Mouse (Mus musculus) limb, embryonic 12.5 days (tissue): Measurements from ENCODE around the gene Rpl5. TPM values are rescaled to one million over a fixed set of nuclear protein-coding genes. Genes with fewer than 3 reads are reported as not detected.
A peak's percentile ranks its signal among the peaks of the same experiment; 100 is the strongest.

Source experiments
- ATAC-seq: fragments of 200-750 bp; cut with Nextera tagmentation; 2 replicates; pipeline ENCODE4 v1.8.0; 2017; ENCODE audit warnings: low read depth, moderate TSS enrichment; ENCODE audit not compliant: insufficient number of reproducible peaks, insufficient read depth, low FRiP score, low TSS enrichment
- H3K27ac ChIP-seq: fragments of 300-500 bp; sonication (generic); 2 replicates; pipeline ENCODE4 v1.5.1; 2016; ENCODE audit warnings: mild to moderate bottlenecking, moderate library complexity
- H3K27me3 ChIP-seq: fragments of 300-500 bp; sonication (generic); 2 replicates; pipeline ENCODE4 v1.6.1; 2016; ENCODE audit warnings: mild to moderate bottlenecking, moderate library complexity
- H3K36me3 ChIP-seq: fragments of 300-500 bp; sonication (generic); 2 replicates; pipeline ENCODE4 v1.6.1; 2016; ENCODE audit warnings: mild to moderate bottlenecking, moderate library complexity
- H3K4me1 ChIP-seq: fragments of 300-500 bp; sonication (generic); replicated peaks from 2 replicates; pipeline ENCODE4 v1.6.1; 2016
- H3K4me2 ChIP-seq: fragments of 300-500 bp; sonication (generic); 2 replicates; pipeline ENCODE4 v1.6.1; 2016; ENCODE audit warnings: mild to moderate bottlenecking, moderate library complexity
- H3K4me3 ChIP-seq: fragments of 300-500 bp; sonication (generic); replicated peaks from 2 replicates; pipeline ENCODE4 v1.5.1; 2016; ENCODE audit warnings: mild to moderate bottlenecking
- H3K9ac ChIP-seq: fragments of 300-500 bp; sonication (generic); replicated peaks from 2 replicates; pipeline ENCODE4 v1.6.1; 2016; ENCODE audit warnings: mild to moderate bottlenecking, moderate library complexity
- H3K9me3 ChIP-seq: fragments of 300-500 bp; sonication (generic); 2 replicates; pipeline ENCODE4 v1.6.1; 2016; ENCODE audit warnings: mild to moderate bottlenecking, moderate library complexity
- WGBS: fragments of 180-500 bp; shearing (Covaris S2); methylation state at CpG from one replicate; pipeline ENCODE4 v1.1.7; 2016; 5-methylcytosine and 5-hydroxymethylcytosine counted together
- polyA plus RNA-seq: library from polyadenylated mRNA; unstranded; fragments of >200 nt; fragmentation: Nextera tagmentation; extraction: Ambion mirVana; gene quantifications from 2 replicates; pipeline ENCODE4 v1.2.1, GENCODE M21; 2016

Gene Rpl5
- polyA plus RNA-seq, 1 experiment from 2014 or later, result 80.0 TPM

GRCm38 (mm10) chr5:107904325-107904724, 4.0 kb downstream of the Rpl5 start:
- 82% methylated on average over 3 of the region's 3 CpGs for WGBS
- ATAC-seq, result no peak
- Histone ChIP-seq H3K9ac (no peak overlapping the region), H3K4me1 (peaks cover 12% of the 10 kb centered on the region), H3K27ac (no peak overlapping the region), H3K27me3 (no peaks in the 10 kb centered on the region), H3K4me3 (no peak overlapping the region), H3K9me3 (no peaks in the 10 kb centered on the region), H3K4me2 (no peak overlapping the region), H3K36me3 (peaks cover 73% of the 10 kb centered on the region)

GRCm38 (mm10) chr5:107908514-107909110, 8.3 kb downstream of the Rpl5 start:
- Histone ChIP-seq H3K27ac (no peak overlapping the region), H3K9ac (no peak overlapping the region), H3K9me3 (no peaks in the 10 kb centered on the region), H3K4me1 (no peaks in the 10 kb centered on the region), H3K4me3 (no peak overlapping the region), H3K27me3 (no peaks in the 10 kb centered on the region), H3K4me2 (no peak overlapping the region), H3K36me3 (peaks cover 64% of the 10 kb centered on the region)
- no peak for ATAC-seq
- WGBS, result 86% methylated on average over 2 of the region's 2 CpGs

GRCm38 (mm10) chr5:107909668-107910067, 9.4 kb downstream of the Rpl5 start:
- 84% methylated on average over 3 of the region's 3 CpGs for WGBS
- Histone ChIP-seq H3K9me3 (no peaks in the 10 kb centered on the region), H3K36me3 (peaks cover 54% of the 10 kb centered on the region), H3K4me1 (no peaks in the 10 kb centered on the region), H3K9ac (no peak overlapping the region), H3K4me2 (no peak overlapping the region), H3K27me3 (no peaks in the 10 kb centered on the region), H3K4me3 (no peak overlapping the region), H3K27ac (no peak overlapping the region)
- ATAC-seq, result no peak

GRCm38 (mm10) chr5:107910084-107910616, 9.8 kb downstream of the Rpl5 start:
- Histone ChIP-seq H3K4me2 (no peak overlapping the region), H3K9ac (no peak overlapping the region), H3K36me3 (peaks cover 49% of the 10 kb centered on the region), H3K27me3 (no peaks in the 10 kb centered on the region), H3K27ac (no peak overlapping the region), H3K9me3 (no peaks in the 10 kb centered on the region), H3K4me3 (no peak overlapping the region), H3K4me1 (no peaks in the 10 kb centered on the region)
- ATAC-seq, result no peak
- 71% methylated on average over 5 of the region's 5 CpGs for WGBS

- H3K9me3 ChIP-seq, result no peaks in the 10 kb centered on the region
- H3K4me1 ChIP-seq, result no peaks in the 10 kb centered on the region
- no peak overlapping the region for H3K27ac ChIP-seq
- H3K4me2 ChIP-seq, result no peak overlapping the region
- no peak for ATAC-seq
- no peak overlapping the region for H3K9ac ChIP-seq
- WGBS, result 92% methylated on average over 5 of the region's 5 CpGs
- H3K36me3 ChIP-seq, result peaks cover 40% of the 10 kb centered on the region
- H3K27me3 ChIP-seq, result no peaks in the 10 kb centered on the region
- no peak overlapping the region for H3K4me3 ChIP-seq
These were observed 10.7 kb downstream of the Rpl5 start for GRCm38 (mm10) chr5:107911012-107911411.

GRCm38 (mm10) chr5:107915280-107915679, 15.0 kb downstream of the Rpl5 start:
- Histone ChIP-seq H3K9ac (no peak overlapping the region), H3K4me2 (no peak overlapping the region), H3K36me3 (no peaks in the 10 kb centered on the region), H3K9me3 (no peaks in the 10 kb centered on the region), H3K4me1 (no peaks in the 10 kb centered on the region), H3K27me3 (no peaks in the 10 kb centered on the region), H3K27ac (no peak overlapping the region), H3K4me3 (no peak overlapping the region)
- ATAC-seq, result no peak
- 45% methylated on average over 4 of the region's 4 CpGs for WGBS

GRCm38 (mm10) chr5:107921400-107922252, 21.3 kb downstream of the Rpl5 start:
- peak; percentile 47; the same call in 1 of the 2 replicates for ATAC-seq

GRCm38 (mm10) chr5:107922836-107923235, 22.5 kb downstream of the Rpl5 start:
- Histone ChIP-seq H3K4me3 (no peak overlapping the region), H3K4me2 (no peak overlapping the region), H3K27ac (no peak overlapping the region), H3K4me1 (no peaks in the 10 kb centered on the region), H3K27me3 (no peaks in the 10 kb centered on the region), H3K36me3 (no peaks in the 10 kb centered on the region), H3K9me3 (no peaks in the 10 kb centered on the region), H3K9ac (no peak overlapping the region)
- no peak for ATAC-seq
- WGBS, result 88% methylated on average over 1 of the region's 1 CpGs

More at GRCm38 (mm10) chr5:107921400-107922252, 21.3 kb downstream of the Rpl5 start:
- Histone ChIP-seq H3K27ac (peak overlapping the region; percentile 8; the same call in 1 of the 2 replicates), H3K9me3 (no peaks in the 10 kb centered on the region), H3K27me3 (no peaks in the 10 kb centered on the region), H3K4me2 (no peak overlapping the region), H3K36me3 (no peaks in the 10 kb centered on the region), H3K4me1 (no peaks in the 10 kb centered on the region), H3K4me3 (no peak overlapping the region), H3K9ac (no peak overlapping the region)
- WGBS, result 74% methylated on average over 2 of the region's 2 CpGs

GRCm38 (mm10) chr5:107924564-107924963, 24.3 kb downstream of the Rpl5 start:
- H3K36me3 ChIP-seq, result no peaks in the 10 kb centered on the region
- no peaks in the 10 kb centered on the region for H3K4me1 ChIP-seq
- ATAC-seq, result no peak
- no peak overlapping the region for H3K4me3 ChIP-seq
- no peaks in the 10 kb centered on the region for H3K9me3 ChIP-seq
- H3K4me2 ChIP-seq, result no peak overlapping the region
- no peaks in the 10 kb centered on the region for H3K27me3 ChIP-seq
- H3K9ac ChIP-seq, result no peak overlapping the region
- H3K27ac ChIP-seq, result no peak overlapping the region
- 90% methylated on average over 8 of the region's 8 CpGs for WGBS

- Histone ChIP-seq H3K9ac (no peak overlapping the region), H3K4me2 (no peak overlapping the region), H3K4me3 (no peak overlapping the region), H3K36me3 (no peaks in the 10 kb centered on the region), H3K4me1 (no peaks in the 10 kb centered on the region), H3K27ac (no peak overlapping the region), H3K9me3 (no peaks in the 10 kb centered on the region), H3K27me3 (no peaks in the 10 kb centered on the region)
- ATAC-seq, result no peak
- WGBS, result 77% methylated on average over 11 of the region's 11 CpGs
These were observed 26.4 kb downstream of the Rpl5 start for GRCm38 (mm10) chr5:107926550-107927249.

- Histone ChIP-seq H3K4me3 (no peak overlapping the region), H3K27ac (no peak overlapping the region), H3K4me2 (no peak overlapping the region), H3K9me3 (no peaks in the 10 kb centered on the region), H3K27me3 (no peaks in the 10 kb centered on the region), H3K36me3 (no peaks in the 10 kb centered on the region), H3K9ac (no peak overlapping the region), H3K4me1 (peaks cover 10% of the 10 kb centered on the region)
- 59% methylated on average over 2 of the region's 2 CpGs for WGBS
- no peak for ATAC-seq
These were observed 32.3 kb downstream of the Rpl5 start for GRCm38 (mm10) chr5:107932556-107932955.
